Mouse (Mus musculus): ENCODE data around the gene Ms4a3. TPM values are rescaled to one million over a fixed set of nuclear protein-coding genes. Genes with fewer than 3 reads are reported as not detected.

Gene Ms4a3
- polyA plus RNA-seq, 1 experiment from 2014 or later: not detected

- Histone ChIP-seq H3K9ac (ENCODE audit: low read length) (no peak overlapping the region), H3K27ac (ENCODE audit: low read depth) (no peak overlapping the region), H3K4me2 (ENCODE audit: low read length) (no peak overlapping the region), H3K4me1 (replicated peaks; ENCODE audit: control insufficient read depth, insufficient read depth, low read length) (no peaks in the 10 kb centered on the region), H3K27me3 (replicated peaks; ENCODE audit: control insufficient read depth, insufficient read depth, low read length) (no peaks in the 10 kb centered on the region), H3K36me3 (ENCODE audit: control insufficient read depth, insufficient read depth, low read length) (no peaks in the 10 kb centered on the region), H3K9me3 (ENCODE audit: control insufficient read depth, low read length) (no peaks in the 10 kb centered on the region), H3K4me3 (ENCODE audit: low read depth, low read length) (no peak overlapping the region)
- WGBS: 73% methylated on average over 1 of the region's 1 CpGs
- DNase-seq (ENCODE audit: low spot score) (no peak), ATAC-seq (replicated peaks; ENCODE audit: low FRiP score, low TSS enrichment, low read depth) (no peak)
Observed at GRCm38 (mm10) chr19:11633732-11634131, 6.9 kb downstream of the Ms4a3 start.

DNA sequence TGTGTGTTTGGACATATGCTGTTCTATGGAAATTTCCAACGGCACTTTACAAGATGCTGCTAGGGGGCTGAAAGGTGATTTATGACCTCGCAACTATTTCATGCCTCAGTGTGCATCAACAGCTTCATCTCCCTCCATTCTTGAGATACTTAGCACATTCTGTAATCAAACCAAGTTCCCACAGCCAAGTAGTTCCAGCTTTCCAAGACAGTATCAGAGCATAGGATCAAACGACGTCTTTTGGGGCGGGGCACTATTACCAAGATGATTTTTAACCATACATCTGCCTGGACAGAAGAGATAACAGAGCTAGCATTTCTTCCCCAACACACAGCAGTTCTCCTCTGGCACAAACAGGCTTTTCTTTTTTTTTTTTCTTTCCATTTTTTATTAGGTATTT is 15.4 kb downstream of the Ms4a3 start:
- Histone ChIP-seq H3K36me3 (ENCODE audit: control insufficient read depth, insufficient read depth, low read length) (no peaks in the 10 kb centered on the region), H3K27ac (ENCODE audit: low read depth) (no peak overlapping the region), H3K4me1 (replicated peaks; ENCODE audit: control insufficient read depth, insufficient read depth, low read length) (no peaks in the 10 kb centered on the region), H3K4me2 (ENCODE audit: low read length) (no peak overlapping the region), H3K4me3 (ENCODE audit: low read depth, low read length) (no peak overlapping the region), H3K9ac (ENCODE audit: low read length) (no peak overlapping the region), H3K9me3 (ENCODE audit: control insufficient read depth, low read length) (no peaks in the 10 kb centered on the region), H3K27me3 (replicated peaks; ENCODE audit: control insufficient read depth, insufficient read depth, low read length) (no peaks in the 10 kb centered on the region)
- ATAC-seq (replicated peaks; ENCODE audit: low FRiP score, low TSS enrichment, low read depth) (no peak), DNase-seq (ENCODE audit: low spot score) (no peak)
- 44% methylated on average over 5 of the region's 5 CpGs for WGBS

DNA sequence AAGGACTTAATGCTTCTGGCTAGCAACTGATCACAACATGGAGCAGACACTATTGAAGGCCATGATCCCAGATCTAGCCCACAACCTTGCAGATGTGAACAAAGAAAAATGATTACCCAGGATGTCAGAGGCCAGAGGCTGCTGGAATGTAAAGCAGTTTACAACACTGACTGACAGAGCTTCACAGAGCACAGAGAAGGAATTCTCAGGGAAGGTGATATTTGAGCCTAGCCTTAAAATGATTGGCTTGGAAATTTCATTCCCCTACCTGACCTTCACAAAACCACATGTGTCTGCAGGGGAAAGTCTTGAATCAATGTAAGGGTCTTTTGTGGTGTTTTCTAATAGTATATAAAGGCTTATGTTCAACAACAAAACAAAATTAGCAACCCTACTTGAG is 15.9 kb downstream of the Ms4a3 start:
- Histone ChIP-seq H3K36me3 (ENCODE audit: control insufficient read depth, insufficient read depth, low read length) (no peaks in the 10 kb centered on the region), H3K4me2 (ENCODE audit: low read length) (no peak overlapping the region), H3K4me1 (replicated peaks; ENCODE audit: control insufficient read depth, insufficient read depth, low read length) (no peaks in the 10 kb centered on the region), H3K9ac (ENCODE audit: low read length) (no peak overlapping the region), H3K27me3 (replicated peaks; ENCODE audit: control insufficient read depth, insufficient read depth, low read length) (no peaks in the 10 kb centered on the region), H3K9me3 (ENCODE audit: control insufficient read depth, low read length) (no peaks in the 10 kb centered on the region), H3K27ac (ENCODE audit: low read depth) (no peak overlapping the region), H3K4me3 (ENCODE audit: low read depth, low read length) (no peak overlapping the region)
- ATAC-seq (replicated peaks; ENCODE audit: low FRiP score, low TSS enrichment, low read depth): no peak
- DNase-seq (ENCODE audit: low spot score): no peak

- H3K9ac ChIP-seq (ENCODE audit: low read length): no peak within 1 kb of the TSS
- H3K4me2 ChIP-seq (ENCODE audit: low read length): no peak within 1 kb of the TSS
- no peaks in the 10 kb centered on the region for H3K9me3 ChIP-seq (ENCODE audit: control insufficient read depth, low read length)
- H3K4me3 ChIP-seq (ENCODE audit: low read depth, low read length): no peak within 1 kb of the TSS
- no peaks in the 10 kb centered on the region for H3K27me3 ChIP-seq (replicated peaks; ENCODE audit: control insufficient read depth, insufficient read depth, low read length)
- ATAC-seq (replicated peaks; ENCODE audit: low FRiP score, low TSS enrichment, low read depth) (no peak), DNase-seq (ENCODE audit: low spot score) (no peak)
- no peaks in the 10 kb centered on the region for H3K36me3 ChIP-seq (ENCODE audit: control insufficient read depth, insufficient read depth, low read length)
- WGBS: 76% methylated on average over 2 of the region's 2 CpGs
- no peaks in the 10 kb centered on the region for H3K4me1 ChIP-seq (replicated peaks; ENCODE audit: control insufficient read depth, insufficient read depth, low read length)
- no peak within 1 kb of the TSS for H3K27ac ChIP-seq (ENCODE audit: low read depth)
Observed at GRCm38 (mm10) chr19:11623551-11623950, 17.1 kb downstream of the Ms4a3 start, which contains the start of gene Ms4a2. Gene Ms4a2, minus strand, starts transcription at chr19:11623719.

GRCm38 (mm10) chr19:11617983-11618382 is 22.7 kb downstream of the Ms4a3 start:
- Histone ChIP-seq H3K36me3 (ENCODE audit: control insufficient read depth, insufficient read depth, low read length) (no peaks in the 10 kb centered on the region), H3K27me3 (replicated peaks; ENCODE audit: control insufficient read depth, insufficient read depth, low read length) (no peaks in the 10 kb centered on the region), H3K9ac (ENCODE audit: low read length) (no peak overlapping the region), H3K4me1 (replicated peaks; ENCODE audit: control insufficient read depth, insufficient read depth, low read length) (no peaks in the 10 kb centered on the region), H3K27ac (ENCODE audit: low read depth) (no peak overlapping the region), H3K9me3 (ENCODE audit: control insufficient read depth, low read length) (no peaks in the 10 kb centered on the region), H3K4me3 (ENCODE audit: low read depth, low read length) (no peak overlapping the region), H3K4me2 (ENCODE audit: low read length) (no peak overlapping the region)
- DNase-seq (ENCODE audit: low spot score) (no peak), ATAC-seq (replicated peaks; ENCODE audit: low FRiP score, low TSS enrichment, low read depth) (no peak)

DNA sequence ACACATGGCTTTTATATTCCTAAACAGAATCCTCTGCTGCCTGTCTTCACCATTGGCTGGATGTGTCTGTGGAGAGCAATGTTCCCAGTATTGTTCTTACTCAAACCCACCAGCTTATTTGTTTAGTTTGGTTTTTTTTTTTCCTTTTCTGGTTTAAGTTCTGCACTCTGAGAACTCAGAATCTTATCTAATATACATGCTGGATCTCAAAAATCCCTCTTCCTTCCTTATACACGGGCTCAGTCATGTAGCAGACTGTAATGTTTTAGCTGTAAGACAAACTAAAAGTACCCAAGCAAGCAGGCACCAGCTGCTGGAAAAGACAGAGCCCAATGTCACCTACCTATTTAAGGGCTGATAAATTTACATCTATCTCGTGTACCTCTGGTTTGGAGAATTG is 25.8 kb downstream of the Ms4a3 start:
- no peak overlapping the region for H3K27ac ChIP-seq (ENCODE audit: low read depth)
- WGBS: 59% methylated on average over 2 of the region's 2 CpGs

DNA sequence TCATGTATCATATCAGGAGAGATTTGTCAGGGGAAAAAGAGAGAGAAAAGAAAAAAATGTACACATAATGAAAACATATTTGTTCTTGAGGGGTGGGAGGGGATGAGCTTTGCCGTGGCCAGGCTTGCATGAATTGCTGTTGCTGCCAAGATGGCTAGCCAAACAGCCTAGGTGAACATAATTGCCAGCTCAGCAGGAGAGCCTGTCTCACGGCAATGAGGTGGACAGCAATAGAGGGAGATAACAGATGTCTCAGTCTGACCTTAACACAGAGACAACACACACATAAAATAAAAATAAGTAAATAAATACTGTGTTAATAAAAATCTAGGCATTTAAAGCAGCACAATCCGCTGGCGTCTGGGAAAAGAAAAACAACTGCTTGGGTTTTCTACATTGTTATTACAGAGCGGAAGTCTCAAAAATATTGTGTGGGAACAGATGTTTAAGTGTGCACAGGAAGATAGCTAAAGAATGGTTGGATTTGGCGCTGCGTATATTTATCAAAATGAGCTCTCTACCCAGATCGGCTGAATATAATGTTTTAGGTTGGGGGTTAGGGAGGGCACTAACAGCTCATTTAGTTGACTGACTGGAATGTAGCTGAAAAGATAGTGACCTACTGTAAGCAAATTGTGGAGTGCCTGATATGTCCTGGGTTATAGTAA is 26.7 kb downstream of the Ms4a3 start:
- Histone ChIP-seq H3K9ac (ENCODE audit: low read length) (no peak overlapping the region), H3K4me2 (ENCODE audit: low read length) (no peak overlapping the region), H3K4me3 (ENCODE audit: low read depth, low read length) (no peak overlapping the region), H3K36me3 (ENCODE audit: control insufficient read depth, insufficient read depth, low read length) (no peaks in the 10 kb centered on the region), H3K27ac (ENCODE audit: low read depth) (no peak overlapping the region), H3K9me3 (ENCODE audit: control insufficient read depth, low read length) (no peaks in the 10 kb centered on the region), H3K4me1 (replicated peaks; ENCODE audit: control insufficient read depth, insufficient read depth, low read length) (0 out of 2 replicates have a peak, but pooled peaks cover 2% of the 10 kb centered on the region), H3K27me3 (replicated peaks; ENCODE audit: control insufficient read depth, insufficient read depth, low read length) (no peaks in the 10 kb centered on the region)
- 55% methylated on average over 8 of the region's 8 CpGs for WGBS
- no peak for ATAC-seq (replicated peaks; ENCODE audit: low FRiP score, low TSS enrichment, low read depth)
- no peak for DNase-seq (ENCODE audit: low spot score)

More for the DNA sequence above, 25.8 kb downstream of the Ms4a3 start:
- H3K4me2 ChIP-seq (ENCODE audit: low read length): no peak overlapping the region
- ATAC-seq (replicated peaks; ENCODE audit: low FRiP score, low TSS enrichment, low read depth) (no peak), DNase-seq (ENCODE audit: low spot score) (no peak)
- H3K36me3 ChIP-seq (ENCODE audit: control insufficient read depth, insufficient read depth, low read length): no peaks in the 10 kb centered on the region
- no peaks in the 10 kb centered on the region for H3K27me3 ChIP-seq (replicated peaks; ENCODE audit: control insufficient read depth, insufficient read depth, low read length)
- H3K4me3 ChIP-seq (ENCODE audit: low read depth, low read length): no peak overlapping the region
- 0 out of 2 replicates have a peak, but pooled peaks cover 2% of the 10 kb centered on the region for H3K4me1 ChIP-seq (replicated peaks; ENCODE audit: control insufficient read depth, insufficient read depth, low read length)
- no peaks in the 10 kb centered on the region for H3K9me3 ChIP-seq (ENCODE audit: control insufficient read depth, low read length)
- H3K9ac ChIP-seq (ENCODE audit: low read length): no peak overlapping the region

DNA sequence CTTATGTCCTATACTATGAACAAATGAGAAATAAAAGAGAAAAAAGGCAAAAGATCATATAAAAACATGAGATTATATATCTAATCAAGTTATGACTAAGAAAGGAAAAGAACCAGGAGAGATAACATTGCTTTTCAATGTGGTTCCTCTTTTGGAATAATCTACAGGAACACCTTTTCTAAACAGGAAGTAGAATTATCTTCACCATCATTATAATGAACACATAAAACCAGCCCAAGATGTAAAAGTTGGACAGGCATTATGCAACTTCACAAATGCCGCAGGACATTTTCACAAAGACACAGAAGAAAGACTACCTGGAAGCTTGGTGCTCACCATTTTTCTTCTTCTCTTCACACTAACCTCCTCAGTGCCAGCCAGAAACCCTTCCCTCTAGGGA is 27.6 kb downstream of the Ms4a3 start:
- H3K4me1 ChIP-seq (replicated peaks; ENCODE audit: control insufficient read depth, insufficient read depth, low read length): 0 out of 2 replicates have a peak, but pooled peaks cover 2% of the 10 kb centered on the region
- no peak for ATAC-seq (replicated peaks; ENCODE audit: low FRiP score, low TSS enrichment, low read depth)
- H3K9ac ChIP-seq (ENCODE audit: low read length): no peak overlapping the region
- WGBS: 71% methylated on average over 1 of the region's 1 CpGs
- no peak overlapping the region for H3K4me3 ChIP-seq (ENCODE audit: low read depth, low read length)
- no peak overlapping the region for H3K27ac ChIP-seq (ENCODE audit: low read depth)
- no peak overlapping the region for H3K4me2 ChIP-seq (ENCODE audit: low read length)
- H3K36me3 ChIP-seq (ENCODE audit: control insufficient read depth, insufficient read depth, low read length): no peaks in the 10 kb centered on the region
- no peaks in the 10 kb centered on the region for H3K9me3 ChIP-seq (ENCODE audit: control insufficient read depth, low read length)
- H3K27me3 ChIP-seq (replicated peaks; ENCODE audit: control insufficient read depth, insufficient read depth, low read length): no peaks in the 10 kb centered on the region
- DNase-seq (ENCODE audit: low spot score): no peak

- Histone ChIP-seq H3K36me3 (ENCODE audit: control insufficient read depth, insufficient read depth, low read length) (no peaks in the 10 kb centered on the region), H3K4me2 (ENCODE audit: low read length) (no peak overlapping the region), H3K9ac (ENCODE audit: low read length) (no peak overlapping the region), H3K9me3 (ENCODE audit: control insufficient read depth, low read length) (no peaks in the 10 kb centered on the region), H3K27ac (ENCODE audit: low read depth) (no peak overlapping the region), H3K27me3 (replicated peaks; ENCODE audit: control insufficient read depth, insufficient read depth, low read length) (no peaks in the 10 kb centered on the region), H3K4me1 (replicated peaks; ENCODE audit: control insufficient read depth, insufficient read depth, low read length) (0 out of 2 replicates have a peak, but pooled peaks cover 2% of the 10 kb centered on the region), H3K4me3 (ENCODE audit: low read depth, low read length) (no peak overlapping the region)
- no peak for ATAC-seq (replicated peaks; ENCODE audit: low FRiP score, low TSS enrichment, low read depth)
- WGBS: 27% methylated on average over 2 of the region's 2 CpGs
- DNase-seq (ENCODE audit: low spot score): no peak
Observed at GRCm38 (mm10) chr19:11612293-11612692, 28.4 kb downstream of the Ms4a3 start.
